Mouse (Mus musculus) liver, embryonic 14.5 days (tissue): Measurements from ENCODE around the gene Vps13a.

Source experiments
- CTCF ChIP-seq: IDR thresholded peaks from 2 replicates; pipeline ENCODE4 v1.5.1; 2016; ENCODE audit warnings: antibody characterized with exemption, low read depth, control low read depth
- EP300 ChIP-seq: IDR thresholded peaks from 2 replicates; pipeline ENCODE4 v1.6.1; 2016; ENCODE audit warnings: antibody characterized with exemption, low read depth

GRCm38 (mm10) chr19:16715249-16715648 is 65.5 kb downstream of the Vps13a start:
- TF ChIP-seq CTCF = no peak
- no peak for TF ChIP-seq EP300
